9 mouse cellular contexts compared by ENCODE assay signal in genomic region chr10:78104555-78105490, GRCm38 (mm10). TPM values are rescaled to one million over a fixed set of nuclear protein-coding genes. Genes with fewer than 3 reads are reported as not detected.
DNase-seq lines count a peak whose midpoint lies in the region; ATAC-seq lines count a peak whose summit lies in the region.
"Had no signal": no experiment of that assay in that cellular context is flagged by ENCODE, and none has a peak within 500 bp of the region (broad histone marks: within the 10 kb centered on the region; RNA-seq: fewer than 3 reads in every experiment).

No protein-coding gene starts in this region.

- 45% methylated on average over 11 of the region's 11 CpGs for WGBS in stomach, embryonic 16.5 days

- ATAC-seq in stomach, embryonic 16.5 days (ENCODE audit: insufficient read depth, low FRiP score), result peak; percentile 56; the same call in 1 of the 2 replicates

- H3K27ac ChIP-seq in stomach, embryonic 16.5 days (ENCODE audit: low read length), result peak overlapping the region; percentile 40
- H3K27ac ChIP-seq: embryonic facial prominence, embryonic 15.5 days had no signal

- H3K27me3 ChIP-seq in stomach, embryonic 16.5 days (ENCODE audit: control insufficient read depth, insufficient read depth, low read length), result no peaks in the 10 kb centered on the region
- H3K27me3 ChIP-seq: embryonic facial prominence, embryonic 15.5 days had no signal

- peaks cover 5% of the 10 kb centered on the region; the same call in 1 of the 2 replicates for H3K9me3 ChIP-seq in stomach, embryonic 16.5 days (replicated peaks; ENCODE audit: control insufficient read depth, low read length)
- H3K9me3 ChIP-seq: embryonic facial prominence, embryonic 15.5 days had no signal

- DNase-seq in heart, adult 18-20 months, result peak; percentile 51 to 66
- DNase-seq in heart, postnatal 14 days, result no peak
- DNase-seq in NIH3T3 (ENCODE audit: low read depth) (peak; percentile 17), liver (no peak)
- DNase-seq in gastrocnemius, postnatal 10 days, result peak; percentile 51
- peak; percentile 41 to 47 for DNase-seq in layer of hippocampus, adult 8-10 months (ENCODE audit: low spot score in 2 of 2)
- no peak for DNase-seq in frontal cortex, postnatal 25 days (ENCODE audit: low spot score in 2 of 2)

- no peak overlapping the region for H3K9ac ChIP-seq in stomach, embryonic 16.5 days (ENCODE audit: low read length)
- H3K9ac ChIP-seq: embryonic facial prominence, embryonic 15.5 days had no signal

- H3K4me2 ChIP-seq in stomach, embryonic 16.5 days (ENCODE audit: low read depth, low read length), result no peak overlapping the region
- H3K4me2 ChIP-seq: embryonic facial prominence, embryonic 15.5 days had no signal

- H3K4me3 ChIP-seq in stomach, embryonic 16.5 days (replicated peaks; ENCODE audit: low read length), result no peak overlapping the region
- H3K4me3 ChIP-seq: embryonic facial prominence, embryonic 15.5 days had no signal

- 0 out of 2 replicates have a peak, but pooled peaks cover 4% of the 10 kb centered on the region for H3K4me1 ChIP-seq in stomach, embryonic 16.5 days (ENCODE audit: control insufficient read depth, insufficient read depth, low read length)

- intact Hi-C loops in heart, postnatal 14 days (cut with DNase I), result no loop called here

- no peaks in the 10 kb centered on the region for H3K36me3 ChIP-seq in stomach, embryonic 16.5 days (ENCODE audit: control insufficient read depth, insufficient read depth, low read length)
- H3K36me3 ChIP-seq: embryonic facial prominence, embryonic 15.5 days had no signal

RNA-seq across cellular contexts. Expression of gene Icosl, which starts 35.7 kb away (rescaled TPM):
- total RNA-seq in heart, adult 18-20 months (2021), result 1 to 10 TPM; 5.7 to 8.4 TPM
- total RNA-seq in heart, postnatal 14 days (2021), result 1 to 10 TPM; 5.5 to 6.0 TPM
- 1 to 10 TPM; 2.0 to 2.3 TPM for total RNA-seq in gastrocnemius, postnatal 10 days (2021)
- 10 to 100 TPM; 12.1 to 13.2 (median 13.0) TPM for total RNA-seq in layer of hippocampus, adult 8-10 months (2022)
- polyA plus RNA-seq in stomach, embryonic 16.5 days (2015; fragmentation: Nextera tagmentation; extraction: Ambion mirVana), result 7.1 and 7.6 TPM in 2 replicates

Comparison
In these comparisons a context has a peak if more than half of its experiments do, and no peak if none do; other contexts are left out.
1. DNase-seq: peak in heart, adult 18-20 months (2 of 2), NIH3T3 (single experiment), gastrocnemius, postnatal 10 days (single experiment) and layer of hippocampus, adult 8-10 months (2 of 2); none in heart, postnatal 14 days (0 of 2), liver (single experiment) and frontal cortex, postnatal 25 days (0 of 2).